Mouse (Mus musculus) activated CD4-positive, CD25-positive, alpha-beta regulatory T cell, adult 9 weeks (primary cell): ENCODE measurements around the gene Ccser2. TPM values are rescaled to one million over a fixed set of nuclear protein-coding genes. Genes with fewer than 3 reads are reported as not detected.

ENCODE experiments used
- polyA plus RNA-seq: library from polyadenylated mRNA; unstranded; fragments of 100-300 nt; shearing (Covaris generic); gene quantifications from one replicate; pipeline ENCODE4 v1.2.1, GENCODE M21; 2017

Gene Ccser2
- 38.3 TPM for polyA plus RNA-seq

DNA sequence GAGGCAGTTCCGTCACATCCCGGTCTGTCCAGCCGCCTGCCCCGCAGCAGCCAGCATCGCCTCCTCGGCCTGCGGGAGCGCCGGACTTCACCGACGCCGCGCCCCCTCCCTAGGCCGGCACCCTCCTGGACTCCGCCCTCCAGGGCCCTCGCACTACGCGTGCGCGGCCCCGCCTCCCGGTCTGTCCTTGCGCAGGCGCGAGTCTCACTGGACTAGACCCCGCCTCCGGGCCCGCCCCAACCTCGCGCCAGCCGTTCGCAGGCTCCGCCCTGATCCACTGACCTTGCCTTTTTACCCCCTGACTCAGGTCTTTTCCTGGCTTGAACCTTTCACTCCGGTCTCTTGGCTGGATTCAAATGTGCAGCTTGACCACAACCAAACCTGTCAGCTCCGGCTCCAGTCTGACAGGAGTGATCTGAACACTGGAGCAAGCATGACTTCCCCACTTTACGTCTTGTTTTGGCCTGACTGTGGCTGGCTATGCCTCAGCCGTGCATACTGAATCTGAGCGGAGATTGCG lies at the start of gene Ccser2:
TSS of gene Ccser2 (minus strand) at position 150 of the 520 bp plus-strand sequence.

Other genes starting within 250 kb of the Ccser2 start
- not detected for gene Rgr, start 80.2 kb upstream of the Ccser2 start, polyA plus RNA-seq
- not detected for gene Lrit1, start 86.1 kb upstream of the Ccser2 start, polyA plus RNA-seq
- not detected for gene Lrit2, start 99.2 kb upstream of the Ccser2 start, polyA plus RNA-seq
- not detected for gene Cdhr1, start 129.6 kb upstream of the Ccser2 start, polyA plus RNA-seq
- gene 2610528A11Rik, start 145.2 kb upstream of the Ccser2 start, polyA plus RNA-seq = not detected
- gene Ghitm, start 166.5 kb upstream of the Ccser2 start, polyA plus RNA-seq = 289 TPM